Mouse (Mus musculus) heart, embryonic 16.5 days (tissue): Measurements from ENCODE around the gene Npy2r. TPM values are rescaled to one million over a fixed set of nuclear protein-coding genes. Genes with fewer than 3 reads are reported as not detected.

Experiments
- polyA plus RNA-seq: library from polyadenylated mRNA; unstranded; fragments of >200 nt; fragmentation: Nextera tagmentation; extraction: Ambion mirVana; gene quantifications from 2 replicates; pipeline ENCODE4 v1.2.1, GENCODE M21; 2015

Gene Npy2r
- polyA plus RNA-seq, 1 experiment from 2014 or later = 0.08 TPM

Other genes starting within 250 kb of the Npy2r start
- 6.3 and 7.8 TPM in 2 replicates for gene Map9, start 190.0 kb downstream of the Npy2r start, polyA plus RNA-seq